Mouse (Mus musculus) C3H10T1/2 (cell line): Measurements from ENCODE around the gene Stk4. TPM values are rescaled to one million over a fixed set of nuclear protein-coding genes. Genes with fewer than 3 reads are reported as not detected.

Experiments used
- polyA plus RNA-seq, 2 experiments: library from polyadenylated mRNA; unstranded; fragments of >200 nt; fragmentation: generic; extraction: Trizol; gene quantifications; one replicate each; pipeline ENCODE4 v1.2.1; 2012; ENCODE audit warnings: missing spikeins in 2 of 2

Stk4 gene
- polyA plus RNA-seq: 1 to 10 TPM in 1 of 2 experiments, under 1 TPM in 1; 0.81 to 4.3 TPM

DNA sequence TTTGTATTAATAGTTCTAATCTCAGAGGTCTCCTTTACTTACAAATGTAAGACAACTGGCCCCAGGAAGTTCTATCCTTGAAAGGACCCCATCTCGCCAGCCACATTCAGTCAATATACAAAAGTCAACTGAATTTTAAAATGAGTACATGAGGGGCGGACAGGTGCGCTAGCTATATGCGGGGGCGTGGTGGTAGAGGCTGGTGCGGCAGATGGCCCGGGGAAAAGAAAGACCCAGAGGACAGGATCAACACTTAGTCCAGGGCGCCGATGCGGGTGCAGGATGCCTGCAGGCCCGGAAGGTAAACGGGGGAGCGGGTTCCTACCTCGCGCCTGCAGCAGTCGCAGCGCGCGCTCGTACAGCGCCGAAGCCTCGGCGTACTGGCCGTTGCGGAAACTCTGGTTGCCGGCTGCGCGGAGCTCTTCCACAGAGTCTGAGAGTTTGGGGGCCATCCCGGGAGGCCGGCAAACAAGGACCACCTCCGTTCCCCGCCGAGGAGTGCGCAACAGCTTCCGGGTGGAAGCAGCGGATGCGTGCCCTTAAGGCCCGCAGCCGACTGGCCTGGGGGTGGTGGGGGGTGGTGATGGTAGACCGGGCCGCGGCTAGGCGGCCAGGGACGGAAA is at the start of gene Stk4:
Stk4 (plus strand) TSS at position 181 of the 623 bp plus-strand sequence.

DNA sequence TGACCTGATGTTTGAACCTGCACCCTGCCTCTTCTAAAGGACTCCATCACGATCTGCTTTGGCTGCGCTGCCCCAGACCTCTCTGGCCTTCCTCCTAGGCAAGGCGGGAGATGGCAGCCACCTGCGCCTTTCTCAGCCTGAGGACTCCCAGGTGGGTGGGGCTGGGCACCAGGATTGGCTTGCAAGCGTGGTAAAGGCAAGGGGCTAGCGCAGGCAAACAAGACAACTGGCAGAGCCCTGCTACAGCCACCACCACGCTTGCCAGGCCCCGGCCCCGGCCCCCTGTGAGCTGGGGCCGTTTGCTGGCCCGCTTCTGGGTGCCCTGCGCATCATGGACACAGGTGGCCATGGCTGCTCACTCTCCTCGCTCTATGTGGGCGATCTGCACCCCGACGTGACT is 45.0 kb upstream of the Stk4 start, which contains the start of gene Pabpc1l:
Pabpc1l (plus strand) TSS at position 301 of the 400 bp plus-strand sequence.

DNA sequence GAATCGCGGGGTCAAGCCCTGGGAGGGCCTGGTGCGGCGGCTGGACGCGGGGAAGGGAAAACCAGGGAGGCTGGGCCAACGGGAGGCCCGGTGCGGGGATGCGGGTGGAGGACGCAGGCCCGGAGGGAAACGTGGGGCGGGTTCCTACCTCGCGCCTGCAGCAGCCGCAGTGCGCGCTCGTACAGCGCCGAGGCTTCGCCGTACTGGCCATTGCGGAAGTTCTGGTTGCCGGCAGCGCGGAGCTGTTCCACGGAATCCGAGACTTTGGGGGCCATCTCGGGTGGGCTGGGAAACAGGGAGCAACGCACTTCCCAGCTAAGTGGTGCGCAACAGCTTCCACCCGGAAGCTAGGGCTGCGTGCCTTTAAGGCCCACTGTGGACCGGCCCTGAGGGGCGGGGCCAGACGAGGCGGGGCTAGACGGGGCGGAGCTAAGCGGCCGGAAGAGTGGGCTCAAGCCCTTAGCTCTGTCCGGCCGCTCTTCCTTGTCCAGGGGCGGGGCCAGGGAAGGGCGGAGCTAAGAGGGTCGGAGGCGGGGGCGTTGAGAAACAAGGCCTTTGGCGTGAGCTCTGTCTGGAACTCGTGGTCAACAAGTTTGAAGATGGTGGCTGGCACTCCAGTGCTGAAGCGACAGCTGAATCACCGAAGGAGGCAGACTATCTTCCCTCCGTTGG is 779 bp downstream of the Stk4 start, which contains the start of gene Tomm34:
Tomm34 (minus strand) TSS at position 405 of the 672 bp plus-strand sequence.

DNA sequence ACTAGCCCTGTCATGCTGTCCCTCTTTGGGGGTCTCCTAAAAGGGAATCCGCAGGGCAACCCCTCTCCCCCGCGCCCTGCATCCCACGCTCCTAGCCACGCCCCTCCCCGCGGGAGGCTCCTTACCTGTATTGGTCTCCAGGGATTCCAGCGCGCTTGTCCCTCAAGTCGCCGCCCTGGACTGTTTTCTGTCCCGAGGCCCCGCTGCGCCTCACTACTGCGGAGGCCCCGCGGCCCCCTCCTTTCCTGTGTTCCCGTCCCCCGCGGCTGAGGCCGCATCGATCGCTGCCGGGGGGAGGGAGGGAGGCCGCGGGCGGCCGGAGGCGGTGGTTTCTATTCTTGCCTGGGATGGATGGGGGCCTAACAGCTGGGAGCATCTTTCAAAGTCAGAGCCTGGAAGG is 100.8 kb downstream of the Stk4 start, which contains the start of gene Kcns1:
Kcns1 (minus strand) TSS at position 212 of the 400 bp plus-strand sequence.

DNA sequence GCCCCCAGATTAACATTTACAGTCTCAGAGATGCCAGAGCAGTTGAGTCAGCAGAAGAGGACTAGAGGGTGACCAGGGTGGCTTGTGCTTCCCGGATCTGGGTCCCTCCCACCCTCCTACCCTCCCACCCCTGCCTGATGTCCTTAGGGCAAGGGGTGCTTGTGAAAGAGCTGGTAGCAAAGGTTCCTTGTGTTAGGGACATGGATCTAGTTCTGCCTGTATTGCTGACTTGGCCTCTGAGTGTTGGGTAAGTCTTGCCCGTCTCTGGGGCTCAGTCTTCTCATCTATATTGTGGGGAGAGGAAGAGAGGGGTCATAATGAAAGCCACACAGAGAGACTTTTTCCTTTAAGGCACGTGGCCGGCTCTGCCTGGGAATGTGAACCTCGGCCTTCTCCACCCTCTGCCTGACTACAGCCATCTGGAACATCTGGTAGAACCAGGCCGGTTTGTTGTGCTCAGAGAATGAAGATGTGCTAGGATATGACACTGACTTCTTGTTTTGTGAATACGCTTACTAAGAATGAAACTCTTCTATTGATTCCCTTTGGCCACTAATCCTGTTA is 112.7 kb downstream of the Stk4 start, which contains the start of gene Wfdc5:
Wfdc5 (minus strand) TSS at position 51 of the 564 bp plus-strand sequence.

DNA sequence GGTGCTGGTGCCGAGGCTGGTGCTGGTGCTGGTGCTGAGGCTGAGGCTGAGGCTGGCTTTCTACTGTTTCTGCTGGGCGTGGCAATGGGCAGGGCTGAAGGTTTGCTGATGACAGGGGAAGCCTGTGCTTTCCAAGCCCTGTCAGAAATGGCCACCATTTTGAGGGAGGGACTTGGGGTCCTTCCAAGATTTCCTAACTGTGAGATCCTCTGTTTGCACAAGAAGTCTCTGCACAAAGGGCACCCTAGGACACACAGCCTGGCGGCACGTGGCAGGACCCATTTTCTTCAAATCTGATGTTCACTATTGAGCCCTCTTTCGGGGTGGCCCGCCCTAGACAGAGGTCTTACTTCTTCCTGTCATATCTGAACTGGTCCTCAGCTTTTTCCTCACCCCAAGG is 120.5 kb downstream of the Stk4 start, which contains the start of gene Wfdc12:
Wfdc12 (minus strand) TSS at position 33 of the 400 bp plus-strand sequence.

DNA sequence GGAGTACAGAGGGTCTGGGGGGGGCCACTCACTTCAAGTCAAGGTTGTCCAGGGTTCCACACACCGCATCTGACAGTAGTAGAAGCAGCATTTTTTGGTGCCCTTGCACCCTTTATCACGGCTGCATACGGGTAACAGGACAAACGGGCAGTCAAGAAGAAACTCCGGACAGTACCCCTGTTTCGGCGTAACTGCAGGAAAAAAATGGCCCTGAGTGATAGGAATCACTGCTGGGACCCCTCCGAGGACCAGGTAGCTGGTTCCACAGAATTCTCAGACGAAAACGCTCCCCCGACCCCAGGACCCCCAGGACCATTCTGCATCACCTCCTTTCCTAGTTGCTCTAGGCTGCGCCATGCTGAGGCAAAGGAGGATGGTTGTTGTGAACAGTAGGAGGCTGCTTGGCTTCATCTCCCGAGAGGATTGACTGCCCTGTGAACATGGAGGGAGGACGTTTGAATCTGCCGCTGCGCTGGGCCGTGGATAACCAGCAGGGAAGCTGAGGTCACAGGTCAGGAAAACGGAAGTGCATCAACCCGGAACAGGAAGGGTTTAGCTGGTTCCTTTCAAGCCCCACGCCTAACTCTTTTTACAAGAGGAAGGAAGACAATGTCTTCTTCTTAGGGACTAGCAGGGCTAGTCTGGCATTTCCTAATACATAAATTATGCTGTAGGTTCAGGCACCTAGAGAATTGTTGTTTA is 129.7 kb downstream of the Stk4 start, which contains the start of gene Wfdc15a:
Wfdc15a (minus strand) TSS at position 505 of the 702 bp plus-strand sequence.

Other genes starting within 250 kb of the Stk4 start
- 10 to 100 TPM in 1 of 2 experiments, under 1 TPM in 1; 0.67 to 69.5 TPM for gene Ccn5, start 249.5 kb upstream of the Stk4 start, polyA plus RNA-seq
- gene Kcnk15, start 216.7 kb upstream of the Stk4 start, polyA plus RNA-seq: not detected
- not detected for gene Rims4, start 151.6 kb upstream of the Stk4 start, polyA plus RNA-seq
- gene Ywhab, start 75.4 kb upstream of the Stk4 start, polyA plus RNA-seq: 10 to 100 TPM; 42.4 to 94.4 TPM
- gene Pabpc1l, start 44.9 kb upstream of the Stk4 start, polyA plus RNA-seq: under 1 TPM; 0.06 to 0.44 TPM
- 10 to 100 TPM; 10.2 to 26.3 TPM for gene Tomm34, start 847 bp downstream of the Stk4 start, polyA plus RNA-seq
- gene Kcns1, start 100.8 kb downstream of the Stk4 start, polyA plus RNA-seq: not detected
- not detected for gene Wfdc5, start 112.4 kb downstream of the Stk4 start, polyA plus RNA-seq
- gene Wfdc12, start 120.3 kb downstream of the Stk4 start, polyA plus RNA-seq: not detected
- gene Wfdc15a, start 129.8 kb downstream of the Stk4 start, polyA plus RNA-seq: under 1 TPM in 1 of 2 experiments, not detected in 1; 0.17 TPM
- gene Wfdc15b, start 151.3 kb downstream of the Stk4 start, polyA plus RNA-seq: not detected
- not detected for gene Svs2, start 168.1 kb downstream of the Stk4 start, polyA plus RNA-seq
- gene Svs3b, start 186.3 kb downstream of the Stk4 start, polyA plus RNA-seq: not detected
- gene Svs4, start 208.1 kb downstream of the Stk4 start, polyA plus RNA-seq: not detected
- gene Svs3a, start 218.9 kb downstream of the Stk4 start, polyA plus RNA-seq: not detected
- not detected for gene Svs6, start 246.4 kb downstream of the Stk4 start, polyA plus RNA-seq